Mouse (Mus musculus): ENCODE measurements around the gene 1500011B03Rik. TPM values are rescaled to one million over a fixed set of nuclear protein-coding genes. Genes with fewer than 3 reads are reported as not detected.

Gene 1500011B03Rik
- polyA plus RNA-seq, 1 experiment from 2014 or later, result 73.5 TPM

DNA sequence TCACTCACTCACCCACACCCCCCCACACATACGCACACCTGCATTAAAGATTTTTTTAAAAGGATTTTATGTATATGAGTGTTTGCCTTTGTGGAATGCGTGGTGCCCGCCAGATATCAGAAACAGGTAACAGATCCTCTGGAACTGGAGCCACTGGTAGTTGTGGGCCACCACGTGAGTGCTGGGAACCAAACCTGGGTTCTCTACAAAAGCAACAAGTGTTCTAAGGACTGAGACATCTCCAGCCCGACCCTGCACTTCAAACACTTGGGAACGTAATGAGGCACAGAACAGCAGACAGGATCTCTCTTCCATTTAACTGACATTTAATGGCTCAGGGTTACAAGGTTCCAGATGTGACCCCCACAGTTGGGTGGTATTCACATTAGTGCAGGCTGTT is 15.4 kb downstream of the 1500011B03Rik start:
- Histone ChIP-seq H3K27me3 (no peaks in the 10 kb centered on the region), H3K9ac (no peak overlapping the region), H3K4me1 (peaks cover 39% of the 10 kb centered on the region), H3K4me3 (no peak overlapping the region), H3K36me3 (peaks cover 46% of the 10 kb centered on the region), H3K4me2 (no peak overlapping the region), H3K9me3 (no peaks in the 10 kb centered on the region), H3K27ac (peak overlapping the region; percentile 33; the same call in 1 of the 2 replicates)
- 41% methylated on average over 6 of the region's 6 CpGs for WGBS
- ATAC-seq (ENCODE audit: insufficient number of reproducible peaks, low FRiP score, low TSS enrichment, low read depth), result no peak

DNA sequence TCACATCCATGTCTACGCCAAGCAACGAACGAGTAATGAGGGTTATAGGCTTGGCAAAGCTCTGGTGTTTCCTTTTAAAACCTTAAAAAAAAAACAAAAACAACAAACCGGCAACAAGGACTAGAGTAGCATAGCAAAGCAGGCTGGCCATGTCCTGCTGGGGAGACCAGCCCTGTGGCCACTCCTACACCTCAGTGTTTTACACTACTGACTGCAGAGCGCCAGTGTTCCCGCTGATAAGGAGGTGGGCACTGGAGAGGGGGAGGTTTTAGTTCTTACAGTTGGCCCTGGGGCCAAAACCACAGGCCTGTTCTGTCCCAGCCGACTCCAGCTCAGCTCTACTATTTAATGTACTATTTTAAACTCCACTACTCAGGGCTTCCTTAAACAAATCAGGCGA is 15.8 kb downstream of the 1500011B03Rik start:
- peaks cover 50% of the 10 kb centered on the region for H3K36me3 ChIP-seq
- H3K4me2 ChIP-seq, result no peak overlapping the region
- 0 out of 2 replicates have a peak, but pooled peaks have one; percentile 46 for ATAC-seq (ENCODE audit: insufficient number of reproducible peaks, low FRiP score, low TSS enrichment, low read depth)

GRCm38 (mm10) chr5:114807063-114807462 is 16.2 kb downstream of the 1500011B03Rik start:
- Histone ChIP-seq H3K4me1 (peaks cover 32% of the 10 kb centered on the region), H3K4me2 (no peak overlapping the region), H3K27ac (peak overlapping the region; percentile 33), H3K4me3 (no peak overlapping the region), H3K36me3 (peaks cover 54% of the 10 kb centered on the region), H3K9me3 (no peaks in the 10 kb centered on the region), H3K27me3 (no peaks in the 10 kb centered on the region), H3K9ac (0 out of 2 replicates have a peak overlapping the region, but pooled peaks have one; percentile 4)
- no peak for ATAC-seq (ENCODE audit: insufficient number of reproducible peaks, low FRiP score, low TSS enrichment, low read depth)
- WGBS, result 43% methylated on average over 9 of the region's 9 CpGs

More for the DNA sequence above, 15.8 kb downstream of the 1500011B03Rik start:
- 0 out of 2 replicates have a peak overlapping the region, but pooled peaks have one; percentile 4 for H3K9ac ChIP-seq
- H3K9me3 ChIP-seq, result no peaks in the 10 kb centered on the region
- H3K4me3 ChIP-seq, result no peak overlapping the region
- no peaks in the 10 kb centered on the region for H3K27me3 ChIP-seq
- peak overlapping the region; percentile 33 for H3K27ac ChIP-seq
- WGBS, result 27% methylated on average over 8 of the region's 8 CpGs
- H3K4me1 ChIP-seq, result peaks cover 35% of the 10 kb centered on the region

- ATAC-seq (ENCODE audit: insufficient number of reproducible peaks, low FRiP score, low TSS enrichment, low read depth), result no peak
- no peaks in the 10 kb centered on the region for H3K27me3 ChIP-seq
- H3K27ac ChIP-seq, result peak overlapping the region; percentile 33
- no peaks in the 10 kb centered on the region for H3K9me3 ChIP-seq
- 77% methylated on average over 8 of the region's 8 CpGs for WGBS
- peaks cover 59% of the 10 kb centered on the region for H3K36me3 ChIP-seq
- H3K4me1 ChIP-seq, result peaks cover 32% of the 10 kb centered on the region
- no peak overlapping the region for H3K4me2 ChIP-seq
- H3K4me3 ChIP-seq, result no peak overlapping the region
- H3K9ac ChIP-seq, result no peak overlapping the region
Observed at GRCm38 (mm10) chr5:114806636-114807035, 16.6 kb downstream of the 1500011B03Rik start.

DNA sequence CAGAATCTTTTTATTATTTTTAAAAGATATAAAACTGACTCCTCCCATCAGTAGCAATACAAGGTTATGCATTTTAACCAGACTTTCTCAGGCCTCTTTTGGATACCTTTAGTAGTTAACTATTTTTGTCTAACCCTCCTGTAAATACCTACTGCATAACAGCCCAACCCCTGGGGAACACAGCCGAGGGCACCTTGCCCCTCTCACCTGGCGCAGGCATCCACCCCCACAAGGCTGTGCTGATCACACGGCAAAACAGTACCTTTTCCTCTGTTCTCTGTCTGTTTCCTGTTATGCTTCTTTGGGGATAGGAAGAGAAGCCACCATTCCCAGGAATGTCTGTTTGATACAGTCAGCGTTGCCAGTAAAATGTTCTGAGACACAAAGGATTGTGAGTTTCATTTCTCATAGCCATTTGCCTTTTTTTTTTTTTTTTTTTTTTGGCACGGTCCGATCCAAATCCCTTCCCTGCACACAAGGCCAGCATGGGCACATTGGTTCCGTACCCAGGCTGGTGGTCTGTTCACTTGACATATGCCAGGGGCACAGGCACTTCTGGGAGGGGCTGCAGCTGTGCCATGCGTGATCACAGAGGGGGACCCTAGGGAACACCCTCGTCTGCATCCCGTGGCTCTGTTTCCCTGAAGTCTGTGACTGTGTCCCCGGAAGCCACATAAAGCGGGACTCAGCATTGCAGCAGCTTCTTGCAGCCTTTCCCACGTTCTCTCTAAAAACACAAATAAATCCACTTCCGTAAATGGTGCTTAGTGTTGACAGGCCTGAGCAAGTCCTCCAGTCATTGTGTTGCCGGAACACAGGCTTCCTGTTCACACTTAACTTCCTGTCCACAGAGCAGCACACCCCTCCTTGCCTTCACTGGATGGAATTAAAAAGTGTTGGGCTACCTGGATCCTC is 17.6 kb downstream of the 1500011B03Rik start:
- Histone ChIP-seq H3K27me3 (no peaks in the 10 kb centered on the region), H3K27ac (peak overlapping the region; percentile 54; the same call in 1 of the 2 replicates), H3K4me3 (no peak overlapping the region), H3K4me1 (peaks cover 32% of the 10 kb centered on the region), H3K4me2 (no peak overlapping the region), H3K36me3 (peaks cover 67% of the 10 kb centered on the region), H3K9me3 (no peaks in the 10 kb centered on the region), H3K9ac (no peak overlapping the region)
- no peak for ATAC-seq (ENCODE audit: insufficient number of reproducible peaks, low FRiP score, low TSS enrichment, low read depth)
- whole genome bisulfite sequencing, result 58% methylated on average over 15 of the region's 15 CpGs

DNA sequence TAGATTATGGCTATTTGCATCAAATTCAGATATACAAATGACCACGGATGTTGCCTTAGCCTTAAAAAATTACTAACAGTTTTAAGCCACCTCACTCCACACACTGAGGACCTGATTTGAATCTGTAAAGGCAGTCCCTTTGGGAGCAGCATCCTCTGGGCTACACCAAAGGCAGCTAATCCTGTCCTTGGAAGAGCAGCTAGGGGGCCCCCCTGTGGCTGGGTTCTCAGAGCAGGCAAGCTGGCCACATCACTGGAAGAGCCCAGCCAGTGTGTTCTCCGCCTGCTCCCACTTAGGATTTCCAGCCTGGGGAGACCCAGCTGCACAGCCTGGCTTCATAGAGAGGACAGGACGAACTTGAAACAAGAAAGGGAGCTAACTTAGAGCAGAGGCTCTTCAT is 18.3 kb downstream of the 1500011B03Rik start:
- no peak overlapping the region for H3K4me3 ChIP-seq
- H3K4me1 ChIP-seq, result peaks cover 32% of the 10 kb centered on the region
- ATAC-seq (ENCODE audit: insufficient number of reproducible peaks, low FRiP score, low TSS enrichment, low read depth), result no peak
- H3K36me3 ChIP-seq, result peaks cover 73% of the 10 kb centered on the region
- H3K27me3 ChIP-seq, result no peaks in the 10 kb centered on the region
- no peak overlapping the region for H3K9ac ChIP-seq
- no peaks in the 10 kb centered on the region for H3K9me3 ChIP-seq
- WGBS, result 48% methylated on average over 3 of the region's 3 CpGs
- H3K4me2 ChIP-seq, result no peak overlapping the region
- H3K27ac ChIP-seq, result no peak overlapping the region

GRCm38 (mm10) chr5:114804335-114804734 is 18.9 kb downstream of the 1500011B03Rik start:
- no peaks in the 10 kb centered on the region for H3K27me3 ChIP-seq
- 87% methylated on average over 13 of the region's 13 CpGs for WGBS
- H3K4me2 ChIP-seq, result no peak overlapping the region
- H3K36me3 ChIP-seq, result peaks cover 76% of the 10 kb centered on the region
- H3K27ac ChIP-seq, result no peak overlapping the region
- no peaks in the 10 kb centered on the region for H3K9me3 ChIP-seq
- peaks cover 27% of the 10 kb centered on the region for H3K4me1 ChIP-seq
- H3K4me3 ChIP-seq, result no peak overlapping the region
- no peak for ATAC-seq (ENCODE audit: insufficient number of reproducible peaks, low FRiP score, low TSS enrichment, low read depth)
- H3K9ac ChIP-seq, result no peak overlapping the region

DNA sequence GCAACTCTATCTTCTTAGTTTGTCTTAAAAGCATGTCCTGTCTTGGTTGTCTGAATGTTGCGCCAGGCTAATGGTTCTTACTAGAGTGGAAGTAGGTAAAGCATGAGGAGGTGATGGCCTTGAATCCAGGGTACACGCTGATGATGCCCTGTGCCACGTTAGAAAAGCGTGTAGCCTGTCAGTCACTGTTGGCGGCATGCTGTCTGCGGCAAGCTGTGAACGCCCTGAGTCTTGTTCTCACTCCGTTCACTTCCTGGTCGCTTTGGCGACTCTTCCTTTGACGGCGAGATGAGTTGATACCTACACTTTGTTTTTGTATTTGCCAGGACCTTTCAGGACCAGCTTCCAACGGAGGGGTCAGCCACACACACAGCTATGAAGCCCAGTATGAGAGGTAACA is 20.0 kb downstream of the 1500011B03Rik start:
- Histone ChIP-seq H3K9me3 (no peaks in the 10 kb centered on the region), H3K27me3 (no peaks in the 10 kb centered on the region), H3K9ac (no peak overlapping the region), H3K4me1 (peaks cover 26% of the 10 kb centered on the region), H3K4me3 (no peak overlapping the region), H3K27ac (no peak overlapping the region), H3K36me3 (peaks cover 75% of the 10 kb centered on the region), H3K4me2 (no peak overlapping the region)
- no peak for ATAC-seq (ENCODE audit: insufficient number of reproducible peaks, low FRiP score, low TSS enrichment, low read depth)
- 89% methylated on average over 13 of the region's 13 CpGs for WGBS

GRCm38 (mm10) chr5:114801841-114802240 is 21.4 kb downstream of the 1500011B03Rik start:
- Histone ChIP-seq H3K4me2 (no peak overlapping the region), H3K27me3 (no peaks in the 10 kb centered on the region), H3K4me3 (no peak overlapping the region), H3K9me3 (no peaks in the 10 kb centered on the region), H3K9ac (no peak overlapping the region), H3K27ac (no peak overlapping the region), H3K4me1 (peaks cover 18% of the 10 kb centered on the region), H3K36me3 (peaks cover 75% of the 10 kb centered on the region)
- ATAC-seq (ENCODE audit: insufficient number of reproducible peaks, low FRiP score, low TSS enrichment, low read depth), result no peak
- WGBS, result 87% methylated on average over 6 of the region's 6 CpGs

DNA sequence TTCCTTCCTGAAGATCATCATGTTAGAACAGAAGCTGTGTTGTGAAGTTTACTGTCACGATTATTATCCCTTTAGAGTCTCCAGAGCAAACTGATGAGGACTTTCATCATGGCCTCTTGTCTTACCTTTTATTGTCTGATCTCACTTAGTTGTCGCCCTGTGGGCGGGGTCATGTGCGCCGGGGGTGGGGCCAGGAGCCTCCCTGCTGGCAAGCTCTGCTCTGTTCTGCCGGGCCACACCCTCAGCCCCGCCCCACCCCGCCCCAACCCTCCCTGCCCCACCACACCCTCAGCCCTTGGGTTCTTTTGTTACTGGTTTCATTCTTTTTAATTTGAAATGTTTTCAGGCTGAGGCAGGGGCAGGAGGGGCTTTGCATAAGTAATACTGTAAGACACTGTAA is 22.2 kb downstream of the 1500011B03Rik start:
- H3K4me2 ChIP-seq, result no peak overlapping the region
- WGBS, result 21% methylated on average over 8 of the region's 8 CpGs
- no peak overlapping the region for H3K9ac ChIP-seq
- H3K27me3 ChIP-seq, result no peaks in the 10 kb centered on the region
- peaks cover 73% of the 10 kb centered on the region for H3K36me3 ChIP-seq
- ATAC-seq (ENCODE audit: insufficient number of reproducible peaks, low FRiP score, low TSS enrichment, low read depth), result no peak
- H3K4me3 ChIP-seq, result no peak overlapping the region
- H3K4me1 ChIP-seq, result peaks cover 16% of the 10 kb centered on the region
- H3K9me3 ChIP-seq, result no peaks in the 10 kb centered on the region
- H3K27ac ChIP-seq, result no peak overlapping the region

DNA sequence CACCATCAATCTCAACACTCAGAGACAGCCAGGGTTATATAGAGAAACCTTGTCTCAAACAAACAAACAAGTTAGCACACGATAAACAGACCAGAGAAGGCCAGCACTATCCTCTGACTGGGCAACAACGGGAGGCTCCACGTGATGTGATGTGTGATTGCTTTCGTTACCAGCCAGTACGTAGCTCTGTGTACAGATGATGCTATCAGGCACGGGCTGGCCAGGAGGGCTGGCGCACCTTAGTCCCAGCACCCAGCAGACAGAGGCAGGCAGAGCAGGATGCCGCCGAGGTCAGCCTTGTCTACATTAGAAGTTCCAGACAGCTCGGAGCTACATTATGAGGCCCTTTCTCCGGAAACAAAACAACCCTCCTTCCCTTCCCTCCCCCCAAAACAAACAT is 23.4 kb downstream of the 1500011B03Rik start:
- Histone ChIP-seq H3K4me1 (peaks cover 12% of the 10 kb centered on the region), H3K9ac (no peak overlapping the region), H3K36me3 (peaks cover 69% of the 10 kb centered on the region), H3K4me3 (no peak overlapping the region), H3K27ac (no peak overlapping the region), H3K27me3 (no peaks in the 10 kb centered on the region), H3K4me2 (no peak overlapping the region), H3K9me3 (no peaks in the 10 kb centered on the region)
- WGBS, result 83% methylated on average over 11 of the region's 11 CpGs
- ATAC-seq (ENCODE audit: insufficient number of reproducible peaks, low FRiP score, low TSS enrichment, low read depth), result no peak

- no peak overlapping the region for H3K9ac ChIP-seq
- H3K4me2 ChIP-seq, result no peak overlapping the region
- no peak overlapping the region for H3K27ac ChIP-seq
- H3K36me3 ChIP-seq, result peaks cover 64% of the 10 kb centered on the region
- peaks cover 12% of the 10 kb centered on the region for H3K4me1 ChIP-seq
- H3K4me3 ChIP-seq, result no peak overlapping the region
- WGBS, result 76% methylated on average over 8 of the region's 8 CpGs
- no peaks in the 10 kb centered on the region for H3K9me3 ChIP-seq
- H3K27me3 ChIP-seq, result no peaks in the 10 kb centered on the region
- no peak for ATAC-seq (ENCODE audit: insufficient number of reproducible peaks, low FRiP score, low TSS enrichment, low read depth)
Observed at GRCm38 (mm10) chr5:114797253-114797652, 26.0 kb downstream of the 1500011B03Rik start.

Data from limb, embryonic 15.5 days (tissue).